9 mouse cellular contexts compared by ENCODE assay signal in genomic region chr11:70179401-70179800, GRCm38 (mm10). TPM values are rescaled to one million over a fixed set of nuclear protein-coding genes. Genes with fewer than 3 reads are reported as not detected.
DNase-seq lines count a peak whose midpoint lies in the region; ATAC-seq and TF ChIP-seq lines count a peak whose summit lies in the region.
"Had no signal": no experiment of that assay in that cellular context is flagged by ENCODE, and none has a peak within 500 bp of the region (broad histone marks: within the 10 kb centered on the region; RNA-seq: fewer than 3 reads in every experiment).

No protein-coding gene starts in this region.

- 0 out of 2 replicates have a peak, but pooled peaks have one; percentile 16 for TF ChIP-seq CTCF in bone marrow, adult 2 months (IDR thresholded peaks at IDR 0.05; ENCODE audit: control insufficient read depth, insufficient read depth, low read length)
- peak; percentile 73 for TF ChIP-seq CTCF in stomach, postnatal 0 days (IDR thresholded peaks at IDR 0.05; ENCODE audit: low read depth)

- TF ChIP-seq EP300 in stomach, postnatal 0 days (optimal IDR thresholded peaks at IDR 0.05): no peak

- no peak overlapping the region for H3K4me2 ChIP-seq in stomach, postnatal 0 days (replicated peaks; ENCODE audit: low read depth)
- H3K4me2 ChIP-seq: heart, embryonic 15.5 days had no signal

- no peaks in the 10 kb centered on the region for H3K36me3 ChIP-seq in stomach, postnatal 0 days (ENCODE audit: control insufficient read depth, insufficient read depth, low read length)
- H3K36me3 ChIP-seq: heart, embryonic 15.5 days had no signal

- no peaks in the 10 kb centered on the region for H3K4me1 ChIP-seq in bone marrow, adult 2 months (ENCODE audit: control insufficient read depth, insufficient read depth, low read length)
- H3K4me1 ChIP-seq in stomach, postnatal 0 days (replicated peaks; ENCODE audit: control insufficient read depth, insufficient read depth): no peaks in the 10 kb centered on the region
- H3K4me1 ChIP-seq: heart, embryonic 15.5 days had no signal

- H3K9ac ChIP-seq in stomach, postnatal 0 days (ENCODE audit: low read length): no peak overlapping the region
- H3K9ac ChIP-seq: heart, embryonic 15.5 days had no signal

- peak; percentile 54 to 69 for DNase-seq in cerebellum, postnatal 14 days
- no peak for DNase-seq in cerebellum, adult 9-11 months
- peak; percentile 34 for DNase-seq in left cerebral cortex, postnatal 4 days
- DNase-seq in left cerebral cortex, postnatal 36 days (ENCODE audit: low spot score in 2 of 2): no peak
- DNase-seq in layer of hippocampus, postnatal 14 days (ENCODE audit: low spot score in 2 of 2): peak; percentile 7 to 12
- DNase-seq in stomach, postnatal 0 days (ENCODE audit: low spot score): peak; percentile 38
- DNase-seq in B cell, adult 2 months: no peak

- no peak overlapping the region for H3K4me3 ChIP-seq in bone marrow, adult 2 months (replicated peaks; ENCODE audit: control insufficient read depth, low read depth, low read length)
- no peak overlapping the region for H3K4me3 ChIP-seq in stomach, postnatal 0 days (ENCODE audit: low read depth, low read length)
- H3K4me3 ChIP-seq: heart, embryonic 15.5 days had no signal

- no peak overlapping the region for H3K27ac ChIP-seq in bone marrow, adult 2 months (ENCODE audit: control insufficient read depth, insufficient read depth, low read depth, low read length, poor library complexity)
- no peak overlapping the region for H3K27ac ChIP-seq in stomach, postnatal 0 days (replicated peaks)
- H3K27ac ChIP-seq: heart, embryonic 15.5 days had no signal

- intact Hi-C loops in left cerebral cortex, postnatal 4 days (cut with DNase I): no loop called here
- intact Hi-C loops in left cerebral cortex, postnatal 36 days (cut with DNase I): loop anchor here (1.0 kb wide), 1 partner anchor 105 kb away; no protein-coding TSS in a partner anchor

- TF ChIP-seq POLR2A in bone marrow, adult 2 months (IDR thresholded peaks at IDR 0.05; ENCODE audit: borderline replicate concordance, control insufficient read depth, low read depth, low read length): no peak

- WGBS in bone marrow, adult 2 months: 27% methylated on average over 14 of the region's 14 CpGs
- WGBS in stomach, postnatal 0 days: 28% methylated on average over 14 of the region's 14 CpGs

- H3K27me3 ChIP-seq in stomach, postnatal 0 days (ENCODE audit: control insufficient read depth, insufficient read depth, low read length): no peaks in the 10 kb centered on the region
- H3K27me3 ChIP-seq: heart, embryonic 15.5 days had no signal

- ATAC-seq in stomach, postnatal 0 days (ENCODE audit: low FRiP score, low TSS enrichment): no peak

- H3K9me3 ChIP-seq in stomach, postnatal 0 days (ENCODE audit: control insufficient read depth, low read length): no peaks in the 10 kb centered on the region
- H3K9me3 ChIP-seq: heart, embryonic 15.5 days had no signal

RNA-seq across cellular contexts. Expression of gene Clec10a, which starts 23.4 kb away (rescaled TPM):
- 1 to 10 TPM; 1.3 to 2.9 TPM for total RNA-seq in left cerebral cortex, postnatal 4 days (2021)
- 1 to 10 TPM; 1.3 to 1.8 TPM for total RNA-seq in left cerebral cortex, postnatal 36 days (2021)
- 6.4 and 15.1 TPM in 2 replicates for polyA plus RNA-seq in bone marrow, adult 2 months (2011; ENCODE audit: insufficient read depth, insufficient read length, low replicate concordance, missing spikeins)
- total RNA-seq in layer of hippocampus, postnatal 14 days (2021): 1 to 10 TPM; 1.1 to 2.3 TPM
- polyA plus RNA-seq in stomach, postnatal 0 days (2015; fragmentation: Nextera tagmentation; extraction: Ambion mirVana): 1.0 and 1.4 TPM in 2 replicates

RNA-seq across cellular contexts. Expression of gene Slc16a11, which starts 33.2 kb away (rescaled TPM):
- total RNA-seq in left cerebral cortex, postnatal 4 days (2021): 10 to 100 TPM; 16.8 to 26.8 TPM
- 10 to 100 TPM; 30.7 to 38.2 TPM for total RNA-seq in left cerebral cortex, postnatal 36 days (2021)
- polyA plus RNA-seq in bone marrow, adult 2 months (2011; ENCODE audit: insufficient read depth, insufficient read length, low replicate concordance, missing spikeins): 1.9 and 2.4 TPM in 2 replicates
- total RNA-seq in layer of hippocampus, postnatal 14 days (2021): 10 to 100 TPM; 26.1 to 32.9 TPM
- polyA plus RNA-seq in stomach, postnatal 0 days (2015; fragmentation: Nextera tagmentation; extraction: Ambion mirVana): 2.5 and 3.1 TPM in 2 replicates

RNA-seq across cellular contexts. Expression of gene Slc16a13, which starts 41.5 kb away (rescaled TPM):
- total RNA-seq in left cerebral cortex, postnatal 4 days (2021): 10 to 100 TPM; 14.8 to 15.2 TPM
- total RNA-seq in left cerebral cortex, postnatal 36 days (2021): 1 to 10 TPM; 7.2 to 8.1 TPM
- polyA plus RNA-seq in bone marrow, adult 2 months (2011; ENCODE audit: insufficient read depth, insufficient read length, low replicate concordance, missing spikeins): 0.60 and 1.7 TPM in 2 replicates
- total RNA-seq in layer of hippocampus, postnatal 14 days (2021): 10 to 100 TPM in 1 of 2 experiments, 1 to 10 TPM in 1; 9.3 to 12.6 TPM
- 5.7 and 6.1 TPM in 2 replicates for polyA plus RNA-seq in stomach, postnatal 0 days (2015; fragmentation: Nextera tagmentation; extraction: Ambion mirVana)

RNA-seq across cellular contexts. Expression of gene Mgl2, which starts 49.3 kb away (rescaled TPM):
- total RNA-seq in left cerebral cortex, postnatal 4 days (2021): under 1 TPM; 0.30 to 0.95 TPM
- 1 to 10 TPM in 1 of 2 experiments, under 1 TPM in 1; 0.72 to 1.4 TPM for total RNA-seq in left cerebral cortex, postnatal 36 days (2021)
- polyA plus RNA-seq in bone marrow, adult 2 months (2011; ENCODE audit: insufficient read depth, insufficient read length, low replicate concordance, missing spikeins): 2.3 and 3.8 TPM in 2 replicates
- total RNA-seq in layer of hippocampus, postnatal 14 days (2021): 1 to 10 TPM in 1 of 2 experiments, under 1 TPM in 1; 0.55 to 1.2 TPM
- polyA plus RNA-seq in stomach, postnatal 0 days (2015; fragmentation: Nextera tagmentation; extraction: Ambion mirVana): 0.48 and 0.68 TPM in 2 replicates

RNA-seq across cellular contexts. Expression of gene Bcl6b, which starts 50.2 kb away (rescaled TPM):
- 1 to 10 TPM; 9.1 to 9.3 TPM for total RNA-seq in left cerebral cortex, postnatal 4 days (2021)
- total RNA-seq in left cerebral cortex, postnatal 36 days (2021): 1 to 10 TPM; 1.7 to 1.8 TPM
- 1.4 and 2.2 TPM in 2 replicates for polyA plus RNA-seq in bone marrow, adult 2 months (2011; ENCODE audit: insufficient read depth, insufficient read length, low replicate concordance, missing spikeins)
- total RNA-seq in layer of hippocampus, postnatal 14 days (2021): 1 to 10 TPM; 2.7 to 2.9 TPM
- 3.2 and 3.6 TPM in 2 replicates for polyA plus RNA-seq in stomach, postnatal 0 days (2015; fragmentation: Nextera tagmentation; extraction: Ambion mirVana)

Comparison
In these comparisons a context has a peak if more than half of its experiments do, and no peak if none do; other contexts are left out.
1. DNase-seq: peak in cerebellum, postnatal 14 days (2 of 2), left cerebral cortex, postnatal 4 days (single experiment), layer of hippocampus, postnatal 14 days (2 of 2) and stomach, postnatal 0 days (single experiment); none in cerebellum, adult 9-11 months (single experiment), left cerebral cortex, postnatal 36 days (0 of 2) and B cell, adult 2 months (0 of 2).